Mouse (Mus musculus): ENCODE results near the gene Myl6. TPM values are rescaled to one million over a fixed set of nuclear protein-coding genes. Genes with fewer than 3 reads are reported as not detected.

Gene Myl6
- total RNA-seq, 2 experiments from 2014 or later: 294 to 314 TPM

DNA sequence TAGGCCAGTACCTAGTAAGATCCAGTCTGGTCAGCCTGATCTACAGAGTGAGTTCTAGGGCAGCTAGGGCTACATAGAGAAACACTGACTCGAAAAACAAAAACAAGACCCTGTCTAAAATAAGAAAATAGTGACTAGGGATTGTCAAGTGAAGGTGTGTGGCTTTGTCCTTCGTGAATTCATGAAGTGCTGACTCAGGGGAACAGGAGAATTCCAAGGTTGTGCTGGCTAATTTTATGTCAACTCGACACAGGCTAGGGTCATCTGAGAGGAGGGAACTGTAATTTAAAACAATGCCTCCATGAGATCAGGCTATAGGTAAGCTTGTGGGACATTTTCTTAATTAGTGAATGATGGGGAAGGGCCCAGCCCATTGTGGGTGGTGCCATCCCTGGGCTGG lies 39.5 kb downstream of the Myl6 start:
- intact Hi-C loops (cut with DNase I): loop anchor here (2.0 kb wide), 1 partner anchor 46 kb away; no protein-coding TSS in a partner anchor
- DNase-seq (ENCODE audit: low spot score): no peak

DNA sequence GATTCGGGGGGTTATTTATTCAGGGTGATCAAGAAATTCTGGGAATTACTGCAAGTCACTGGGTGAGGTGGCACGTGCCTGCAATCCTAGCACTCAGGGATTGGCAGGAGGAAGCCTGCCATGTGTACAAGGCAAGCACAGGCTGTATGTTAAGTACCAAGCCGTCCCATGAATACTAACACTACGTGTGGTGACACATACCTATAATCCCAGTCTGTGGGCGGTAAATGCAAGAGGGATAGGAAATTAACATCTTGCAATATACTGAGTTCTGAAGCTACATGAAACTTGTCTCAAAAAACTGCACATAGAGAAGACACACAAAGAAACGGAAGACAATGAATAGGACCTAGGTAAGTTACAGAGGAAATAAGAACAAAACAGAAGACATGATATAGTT lies 42.9 kb downstream of the Myl6 start:
- no peak for DNase-seq (ENCODE audit: low spot score)
- intact Hi-C loops (cut with DNase I): no loop called here

DNA sequence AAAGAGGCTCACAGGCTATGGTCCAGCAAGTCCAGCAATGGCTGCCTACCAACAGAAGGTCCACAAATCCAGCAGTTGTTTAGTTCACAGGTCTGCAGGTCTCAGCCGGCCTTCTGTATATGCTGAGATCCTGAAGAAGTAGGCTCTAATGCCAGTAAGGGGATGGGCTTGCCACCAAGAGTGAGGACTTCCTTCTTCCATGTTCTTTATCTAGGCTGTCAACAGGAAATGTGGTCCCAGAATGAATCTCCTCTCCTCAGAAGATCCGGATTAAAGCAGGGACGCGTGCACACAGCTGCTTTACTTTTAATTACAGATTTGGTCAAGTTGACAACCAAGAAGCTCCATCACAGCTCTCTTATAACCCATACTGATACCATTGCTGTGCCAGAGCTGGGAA lies 48.5 kb downstream of the Myl6 start:
- intact Hi-C loops (cut with DNase I): loop anchor here (2.0 kb wide), 1 partner anchor 67 kb away; no protein-coding TSS in a partner anchor
- no peak for DNase-seq (ENCODE audit: low spot score)

DNA sequence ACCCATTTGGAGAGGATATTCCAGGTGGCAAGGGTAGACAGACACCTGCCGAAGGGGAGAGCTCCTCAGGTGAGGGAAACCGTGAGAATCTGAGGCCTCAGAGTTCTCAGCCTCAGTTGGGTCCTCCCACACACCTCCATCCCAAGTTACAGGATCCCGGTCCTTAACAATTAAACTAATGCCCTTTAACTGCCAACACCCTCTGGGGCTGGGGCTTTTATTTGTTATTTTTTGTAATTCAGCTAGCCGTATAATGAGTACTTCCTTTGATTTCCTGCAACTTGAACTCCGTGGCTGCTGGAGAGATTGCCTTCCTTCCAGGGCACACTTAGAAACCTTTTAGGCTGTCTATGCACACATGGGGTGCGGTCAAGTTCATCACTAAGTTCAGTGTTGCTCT lies 49.6 kb downstream of the Myl6 start:
- intact Hi-C loops (cut with DNase I): loop anchor here (2.0 kb wide), 1 partner anchor 66 kb away; no protein-coding TSS in a partner anchor
- no peak for DNase-seq (ENCODE audit: low spot score)

DNA sequence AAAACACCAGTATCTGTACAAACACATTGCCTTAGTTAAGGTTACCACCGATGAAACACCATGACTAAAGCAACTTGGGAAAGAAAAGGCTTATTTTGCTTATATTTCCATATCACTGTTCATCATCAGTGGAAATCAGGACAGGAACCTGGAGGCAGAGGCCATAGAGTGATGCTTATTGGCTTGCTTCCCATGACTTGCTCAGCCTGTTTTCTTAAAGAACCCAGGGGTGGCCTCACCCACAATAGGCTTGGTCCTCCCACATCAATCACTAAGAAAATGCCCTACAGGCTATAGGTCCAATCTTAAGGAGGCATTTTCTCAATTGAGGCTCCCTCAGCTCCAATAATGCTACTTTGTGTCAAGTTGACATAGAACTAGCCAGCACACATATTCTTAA lies 51.2 kb downstream of the Myl6 start:
- intact Hi-C loops (cut with DNase I): no loop called here
- DNase-seq (ENCODE audit: low spot score): no peak

- intact Hi-C loops (cut with DNase I): no loop called here
- DNase-seq (ENCODE audit: low spot score): no peak
Measured at GRCm38 (mm10) chr10:128441324-128442119, 52.4 kb downstream of the Myl6 start.

Small RNA genes lying within 50 kb of the gene (microRNA-seq; reads per million reads assigned to microRNA genes)
- not detected for gene Mir6916
- 1.9 reads per million for gene Mir8105

Other genes starting within 250 kb of the Myl6 start
- under 1 TPM in 1 of 2 experiments, not detected in 1; 0.18 TPM for gene Apon, start 240.0 kb downstream of the Myl6 start, total RNA-seq (2021)
- gene Apof, start 225.5 kb downstream of the Myl6 start, total RNA-seq (2021): not detected
- 10 to 100 TPM; 11.7 to 12.3 TPM for gene Stat2, start 223.6 kb downstream of the Myl6 start, total RNA-seq (2021)
- gene Il23a, start 195.4 kb downstream of the Myl6 start, total RNA-seq (2021): under 1 TPM in 1 of 2 experiments, not detected in 1; 0.18 TPM
- 1 to 10 TPM; 8.2 to 9.4 TPM for gene Pan2, start 190.8 kb downstream of the Myl6 start, total RNA-seq (2021)
- 10 to 100 TPM; 58.9 to 62.5 TPM for gene Cnpy2, start 171.7 kb downstream of the Myl6 start, total RNA-seq (2021)
- gene Cs, start 156.4 kb downstream of the Myl6 start, total RNA-seq (2021): 1,000 to 10,000 TPM; 1,194 to 1,233 TPM
- 100 to 1,000 TPM; 272 to 314 TPM for gene Coq10a, start 125.1 kb downstream of the Myl6 start, total RNA-seq (2021)
- 10 to 100 TPM; 43.7 to 51.0 TPM for gene Ankrd52, start 117.0 kb downstream of the Myl6 start, total RNA-seq (2021)
- not detected for gene Slc39a5, start 92.9 kb downstream of the Myl6 start, total RNA-seq (2021)
- 10 to 100 TPM; 44.4 to 46.8 TPM for gene Nabp2, start 82.7 kb downstream of the Myl6 start, total RNA-seq (2021)
- gene Rnf41, start 82.5 kb downstream of the Myl6 start, total RNA-seq (2021): 10 to 100 TPM; 16.0 to 16.5 TPM
- 10 to 100 TPM; 75.8 to 78.4 TPM for gene Smarcc2, start 34.9 kb downstream of the Myl6 start, total RNA-seq (2021)
- 1 to 10 TPM; 2.5 to 2.9 TPM for gene Myl6b, start 4.5 kb upstream of the Myl6 start, total RNA-seq (2021)
- 10 to 100 TPM; 16.8 to 19.0 TPM for gene Esyt1, start 31.7 kb upstream of the Myl6 start, total RNA-seq (2021)
- 1 to 10 TPM; 7.6 to 9.1 TPM for gene Zc3h10, start 53.6 kb upstream of the Myl6 start, total RNA-seq (2021)
- 1,000 to 10,000 TPM; 1,495 to 1,582 TPM for gene Rpl41, start 55.2 kb upstream of the Myl6 start, total RNA-seq (2021)
- 10 to 100 TPM; 45.8 to 48.6 TPM for gene Pa2g4, start 71.8 kb upstream of the Myl6 start, total RNA-seq (2021)
- 1 to 10 TPM; 8.3 to 8.6 TPM for gene Erbb3, start 95.5 kb upstream of the Myl6 start, total RNA-seq (2021)
- 100 to 1,000 TPM; 253 to 266 TPM for gene Rps26, start 132.6 kb upstream of the Myl6 start, total RNA-seq (2021)
- 1 to 10 TPM in 1 of 2 experiments, under 1 TPM in 1; 0.52 to 1.2 TPM for gene Ikzf4, start 151.8 kb upstream of the Myl6 start, total RNA-seq (2021)
- gene Suox, start 179.9 kb upstream of the Myl6 start, total RNA-seq (2021): 10 to 100 TPM; 22.1 to 23.1 TPM
- gene Rab5b, start 202.1 kb upstream of the Myl6 start, total RNA-seq (2021): 10 to 100 TPM; 68.9 to 72.5 TPM
- gene Pmel, start 210.1 kb upstream of the Myl6 start, total RNA-seq (2021): under 1 TPM; 0.49 to 0.89 TPM
- gene Cdk2, start 210.9 kb upstream of the Myl6 start, total RNA-seq (2021): 10 to 100 TPM; 12.7 to 15.7 TPM

Data from heart, postnatal 25 days (tissue).